Mouse (Mus musculus) retina, postnatal 7 days (tissue): ENCODE data around the gene Ccdc105.

Experiments used
- DNase-seq: peaks from one replicate; pipeline ENCODE4 v3.0.0-alpha.2; 2012; ENCODE audit warnings: low read depth, low spot score

Gene Ccdc105

GRCm38 (mm10) chr10:78716231-78716630 lies 36.6 kb downstream of the Ccdc105 start:
- no peak for DNase-seq

- no peak for DNase-seq
These were observed 37.7 kb downstream of the Ccdc105 start for GRCm38 (mm10) chr10:78715156-78715555.

GRCm38 (mm10) chr10:78714129-78714528 lies 38.7 kb downstream of the Ccdc105 start:
- DNase-seq, result no peak

- DNase-seq, result no peak
These were observed 42.2 kb downstream of the Ccdc105 start for GRCm38 (mm10) chr10:78710706-78711105.

GRCm38 (mm10) chr10:78700881-78701280 lies 52.0 kb downstream of the Ccdc105 start:
- DNase-seq, result no peak
